Mouse (Mus musculus) cerebellum, postnatal 25 days (tissue): ENCODE data around the gene Itgb2.

Experiments used
- DNase-seq, 2 experiments: peaks; one replicate each; pipeline ENCODE4 v3.0.0; 2021; ENCODE audit warnings: mixed read lengths in 2 of 2

Itgb2 gene

DNA sequence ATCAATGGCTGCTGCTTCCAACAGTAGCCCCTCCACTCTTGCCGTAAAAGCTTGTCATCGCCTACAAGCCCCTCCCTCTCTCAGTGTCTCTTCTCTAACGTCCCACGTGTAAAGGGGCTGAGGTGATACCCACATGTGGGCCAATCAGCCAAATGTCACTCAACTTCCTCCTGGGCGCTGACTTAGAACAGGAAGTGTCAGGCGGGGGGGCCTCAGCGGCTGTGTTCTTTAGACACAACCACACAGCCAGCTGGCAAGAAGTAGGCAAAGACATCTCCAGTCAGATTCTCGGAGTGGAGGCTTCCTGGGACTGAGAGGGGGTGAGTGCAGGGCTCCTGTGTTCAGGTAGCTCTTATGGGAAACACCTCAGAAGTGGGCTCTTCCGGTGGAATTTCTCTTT, at the start of gene Itgb2:
Itgb2 (plus strand) TSS at position 113 of the 400 bp plus-strand sequence.
- DNase-seq, result no peak

DNA sequence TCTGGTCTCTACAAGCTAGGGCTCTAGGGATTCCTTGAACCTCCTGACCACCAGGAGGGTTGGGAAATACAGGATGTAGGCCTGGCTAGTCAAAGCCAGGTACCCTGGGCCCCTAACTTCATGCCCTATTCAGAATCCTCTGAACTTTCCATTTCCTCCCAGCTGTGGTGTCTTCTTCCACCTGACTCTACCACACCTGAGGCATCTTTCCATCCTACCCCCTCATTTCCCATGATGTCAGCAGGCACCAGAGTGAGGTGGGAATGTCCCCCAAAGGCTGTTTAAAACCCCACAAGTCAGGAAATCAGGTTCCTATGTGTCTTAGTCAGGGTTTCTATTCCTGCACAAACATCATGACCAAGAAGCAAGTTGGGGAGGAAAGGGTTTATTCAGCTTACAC, 48.2 kb upstream of the Itgb2 start:
- DNase-seq, result no peak

DNA sequence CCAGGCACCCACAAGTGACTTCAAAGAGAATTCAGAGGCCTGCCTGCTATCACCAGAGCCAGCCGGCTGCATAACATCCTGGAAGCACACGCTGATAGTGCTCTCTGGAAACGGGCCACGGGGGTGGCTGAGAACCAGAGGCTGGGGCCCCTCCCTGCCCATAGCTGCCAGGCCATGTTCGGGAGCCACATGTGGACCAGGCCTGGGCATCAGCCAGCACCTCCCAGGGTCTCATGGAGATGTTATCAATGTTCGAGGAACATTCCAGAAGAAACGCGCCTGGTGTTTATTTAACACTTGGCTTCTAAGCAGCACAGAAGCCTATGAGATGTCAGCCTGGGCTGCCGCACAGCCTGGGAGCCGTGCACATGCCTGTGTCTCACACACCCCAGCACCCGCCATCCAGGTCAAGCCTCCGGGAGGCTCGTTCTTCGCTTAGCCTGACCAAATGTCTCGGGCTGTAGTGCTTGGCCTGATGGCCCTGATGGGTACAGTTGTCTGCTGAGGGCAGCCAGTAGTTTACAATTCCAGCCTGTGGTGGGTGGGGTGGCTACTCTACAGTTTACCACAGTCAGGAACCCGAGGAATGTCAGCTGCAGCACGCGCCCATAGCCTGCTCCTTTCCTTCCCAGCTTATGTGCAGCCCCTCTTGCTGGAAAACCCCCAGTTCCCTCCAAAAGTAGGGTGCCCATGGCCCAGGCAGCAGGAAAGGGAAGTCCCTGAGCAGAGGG, 45.7 kb upstream of the Itgb2 start:
- peak in 1 of 2 experiments; percentile 35 for DNase-seq

DNA sequence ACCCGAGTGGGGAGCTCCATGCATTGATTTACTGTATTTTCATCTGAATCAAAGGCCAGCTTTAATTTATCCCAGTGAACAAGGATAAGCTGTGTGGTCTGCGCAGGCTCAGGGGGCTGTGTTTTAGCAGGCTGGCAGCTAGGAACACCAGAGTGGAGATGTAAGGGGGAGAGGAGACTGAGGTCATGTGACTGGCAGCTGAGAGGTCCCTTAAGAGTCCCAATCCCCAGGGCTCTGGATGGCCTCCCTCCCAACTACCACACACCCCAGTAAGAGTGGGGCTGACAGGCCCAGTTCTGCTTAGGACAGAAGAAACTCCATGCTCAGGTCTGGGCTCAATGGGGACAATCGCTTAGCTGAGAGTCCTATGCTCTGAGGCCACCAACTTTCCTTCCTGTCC, 44.3 kb upstream of the Itgb2 start:
- no peak for DNase-seq

DNA sequence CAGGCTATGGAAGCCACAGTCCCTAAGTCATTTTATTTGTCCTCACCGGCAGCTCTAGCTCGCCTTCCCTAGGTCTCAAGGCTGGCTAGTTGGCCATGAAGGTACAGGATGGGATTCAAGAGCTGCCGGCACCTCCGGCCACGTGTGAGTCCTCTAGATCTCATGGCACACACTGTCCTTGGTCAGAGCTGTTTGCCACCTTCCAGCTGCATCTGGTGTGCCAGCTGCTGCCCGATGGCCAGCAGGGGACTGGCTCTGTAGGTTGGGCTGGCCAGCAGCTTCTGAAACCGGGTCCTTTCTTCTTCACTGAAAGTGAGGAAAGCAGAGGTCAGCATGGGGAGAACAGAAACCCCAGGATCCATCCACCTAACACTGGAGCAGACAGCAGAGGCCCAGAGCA, 41.9 kb upstream of the Itgb2 start:
- no peak for DNase-seq

DNA sequence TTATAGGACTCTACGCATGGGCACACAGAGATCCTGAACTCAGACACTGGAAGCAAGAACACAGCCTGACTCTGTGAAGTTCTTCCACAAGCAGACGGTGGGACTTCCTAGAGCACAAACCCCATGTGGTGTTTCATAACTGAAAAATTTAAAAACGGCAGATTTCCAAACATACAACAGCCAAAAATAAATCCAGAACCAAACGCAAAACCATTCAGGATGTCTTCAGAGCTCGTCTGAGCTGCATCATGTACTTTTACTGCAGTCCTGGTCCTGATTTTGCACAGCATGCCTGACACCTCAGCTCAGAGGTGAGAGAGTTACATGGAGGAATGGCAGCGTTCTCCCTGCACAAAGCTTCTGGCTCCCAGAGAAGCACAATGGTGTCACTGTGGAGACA, 38.5 kb upstream of the Itgb2 start:
- no peak for DNase-seq

DNA sequence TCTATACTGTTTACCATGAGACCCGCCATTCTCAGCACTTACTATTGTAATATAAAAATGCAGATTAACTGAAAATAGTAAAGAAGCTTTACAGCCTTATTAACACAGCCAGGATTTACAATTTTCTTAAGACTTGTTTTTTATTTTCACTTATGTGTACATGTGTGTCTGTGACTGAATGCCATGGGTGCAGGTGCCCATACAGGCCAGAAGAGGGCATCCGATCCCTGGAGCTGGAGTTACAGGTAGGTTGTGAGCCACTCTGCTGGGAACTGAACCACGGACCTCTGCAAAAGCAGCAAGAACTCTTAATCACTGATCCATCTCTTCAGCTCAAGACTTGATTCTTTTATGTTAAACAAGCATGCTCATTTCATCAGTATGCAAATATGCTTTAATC, 37.2 kb upstream of the Itgb2 start:
- no peak for DNase-seq

DNA sequence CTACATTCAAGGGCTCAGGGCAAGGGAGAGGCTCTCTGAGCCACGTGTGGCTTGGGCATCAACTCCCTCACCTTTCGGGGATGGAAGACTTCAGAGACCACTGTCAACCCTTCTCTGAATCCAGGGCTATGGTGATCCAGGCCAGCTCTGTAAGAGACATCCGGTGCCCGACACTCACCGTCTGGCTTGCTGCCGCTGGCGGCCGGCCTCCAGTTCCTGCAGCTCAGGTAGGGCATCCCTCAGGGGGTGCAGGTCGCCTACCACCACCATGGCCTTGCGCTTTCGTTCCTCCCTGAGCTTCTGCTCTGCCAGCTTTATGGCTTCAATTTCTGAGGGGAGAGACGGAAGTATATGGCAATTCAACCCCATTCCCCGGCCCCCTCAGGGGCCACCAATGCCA, 32.9 kb upstream of the Itgb2 start:
- DNase-seq, result peak in 1 of 2 experiments; percentile 66

DNA sequence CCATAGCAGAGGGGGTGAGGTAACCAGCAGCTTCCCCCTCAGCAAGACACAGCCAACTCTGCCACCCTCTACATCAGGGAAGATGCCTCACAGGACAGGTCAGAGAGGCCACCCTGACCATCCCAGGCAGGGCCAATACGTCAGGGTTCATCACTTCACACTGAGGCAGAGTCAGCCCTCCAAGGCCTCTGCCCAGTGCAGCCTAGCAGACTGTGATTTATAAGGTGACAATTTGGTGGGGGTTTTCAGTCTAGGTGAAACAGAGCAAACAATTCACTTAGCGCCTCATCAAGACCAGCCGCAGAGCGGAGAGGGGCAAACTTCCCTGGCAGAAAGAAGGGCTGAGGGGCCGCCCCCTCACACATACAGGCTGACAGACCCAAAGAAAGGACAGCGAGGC, 31.8 kb upstream of the Itgb2 start:
- no peak for DNase-seq

DNA sequence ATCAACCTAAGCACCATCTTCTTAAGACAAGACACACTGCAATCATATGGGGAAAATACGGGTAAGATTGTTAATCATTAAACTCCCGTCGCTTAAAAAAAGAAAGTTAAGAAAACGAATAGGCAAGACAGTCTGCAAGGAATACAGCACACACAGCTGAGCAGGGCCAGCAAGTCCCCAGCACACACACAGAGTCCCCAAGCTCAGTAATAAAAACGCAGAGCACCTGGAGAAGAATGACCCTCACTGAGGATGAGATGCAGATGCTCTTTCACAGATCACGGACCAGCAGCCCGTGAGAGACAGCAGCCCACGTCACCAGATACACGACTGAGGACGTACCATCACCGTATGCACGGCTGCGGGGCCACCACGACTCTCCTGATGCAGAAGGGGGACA, 29.4 kb upstream of the Itgb2 start:
- DNase-seq, result no peak

DNA sequence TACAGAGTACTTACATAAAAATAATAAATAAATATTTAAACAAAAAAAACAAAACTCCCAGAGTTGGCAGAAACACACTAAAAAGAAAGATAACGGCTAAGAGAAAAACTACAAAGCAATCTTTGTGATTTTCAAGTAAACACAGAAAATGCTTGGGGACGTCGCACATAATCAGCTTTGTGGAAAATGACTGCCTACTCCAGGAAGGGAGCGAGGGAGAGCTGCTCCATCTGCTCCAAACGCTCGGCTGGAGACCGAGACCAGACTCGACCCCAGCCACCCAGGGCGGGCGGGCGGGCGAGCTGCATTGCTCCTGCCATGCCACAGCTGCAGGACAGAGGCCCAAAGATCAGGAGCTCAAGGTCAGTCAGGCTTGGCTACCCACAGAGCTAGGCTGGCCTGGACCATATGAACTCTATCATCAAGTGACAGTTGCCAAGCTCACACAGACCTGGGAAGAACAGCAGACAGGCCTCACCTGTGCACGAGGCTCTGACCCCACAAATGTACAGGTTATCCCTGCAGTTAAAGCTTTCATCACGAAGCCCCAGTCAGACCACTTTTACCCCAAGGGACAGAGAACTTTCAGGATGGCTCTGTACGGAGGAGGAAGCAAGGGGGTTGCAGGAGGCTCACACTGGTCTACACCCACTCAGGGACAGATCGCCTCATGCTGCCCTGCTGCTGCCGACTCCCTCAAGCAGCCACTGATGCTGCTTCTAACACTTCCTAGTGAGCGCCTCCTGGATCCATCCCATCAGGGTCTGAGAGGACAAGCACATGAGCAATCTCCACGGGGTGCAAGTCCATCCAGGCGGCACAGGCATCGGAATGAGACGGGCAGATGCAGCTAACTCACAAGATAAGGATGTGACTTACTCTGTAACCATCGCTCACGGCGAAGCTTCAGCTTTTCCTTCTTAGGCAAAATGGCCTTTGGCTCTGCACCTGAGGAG, 26.8 kb upstream of the Itgb2 start:
- DNase-seq, result peak; percentile 61 to 66

DNA sequence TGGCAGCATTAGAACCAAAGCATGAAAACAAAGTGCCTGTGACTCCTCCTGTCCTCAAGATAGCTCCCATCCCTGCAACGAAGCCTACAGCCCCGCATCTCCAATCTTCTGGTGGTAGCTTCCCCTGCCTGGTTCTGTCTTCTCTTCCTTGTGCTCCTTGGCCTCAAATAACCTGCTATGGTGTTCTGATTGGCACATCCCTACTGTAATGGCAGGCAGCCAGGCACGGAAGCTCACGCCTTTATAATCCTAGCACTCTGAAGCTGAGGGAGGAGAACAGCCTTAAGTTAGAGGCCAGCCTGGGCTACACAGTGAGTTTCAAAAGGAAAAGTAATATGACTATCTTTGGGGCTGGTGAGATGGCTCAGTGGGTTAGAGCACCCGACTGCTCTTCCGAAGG, 25.9 kb upstream of the Itgb2 start:
- peak; percentile 63 to 73 for DNase-seq

DNA sequence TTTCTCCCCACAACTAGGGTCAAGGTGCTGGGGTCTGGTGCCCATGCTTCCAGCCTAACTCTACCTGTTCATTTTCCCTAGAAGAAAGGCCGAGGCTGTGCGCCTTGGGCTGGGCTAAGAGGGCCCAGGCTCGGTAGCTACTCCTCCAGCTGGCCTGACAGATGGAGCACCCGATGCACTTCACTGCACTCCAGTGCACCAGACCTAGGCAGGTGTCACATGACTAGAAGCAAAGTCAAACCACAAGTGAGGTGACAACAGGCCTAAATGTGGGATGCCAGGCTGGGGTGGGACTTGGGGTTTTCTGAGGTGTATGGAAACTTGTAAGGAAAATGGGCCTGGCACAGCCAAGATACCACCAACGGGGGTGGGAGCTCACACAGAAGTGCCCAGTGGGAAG, 23.5 kb upstream of the Itgb2 start:
- DNase-seq, result peak; percentile 85 to 88

DNA sequence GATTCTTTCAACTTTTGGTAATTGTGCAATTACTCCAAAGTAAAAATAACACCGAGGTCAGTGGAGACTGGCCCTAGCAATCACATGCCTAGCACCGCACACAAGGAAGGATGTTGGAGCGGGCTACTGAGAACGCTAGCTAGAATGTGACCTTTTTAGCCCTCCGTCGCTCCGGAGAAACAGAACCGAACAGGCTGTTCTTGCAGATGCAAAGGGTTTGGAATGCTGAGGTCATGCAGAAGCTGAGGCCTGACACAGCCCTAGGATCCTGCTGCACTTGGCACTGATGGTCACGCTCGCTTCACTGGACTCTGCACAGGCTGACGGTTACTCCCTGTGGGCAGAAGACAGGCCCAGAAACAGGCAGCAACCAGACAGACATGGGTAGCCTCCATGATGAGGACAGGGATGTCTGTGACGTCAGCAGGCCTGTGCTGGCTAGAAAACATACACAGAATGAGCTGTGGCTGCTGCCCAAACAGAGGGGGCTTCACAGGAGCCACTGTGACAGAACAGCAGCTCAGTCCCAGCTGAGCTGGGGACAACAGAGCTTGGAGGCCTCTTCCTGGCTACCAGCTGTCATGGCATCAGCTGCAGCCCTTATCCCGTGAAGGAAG, 23.0 kb upstream of the Itgb2 start:
- DNase-seq, result peak; percentile 54 to 59

DNA sequence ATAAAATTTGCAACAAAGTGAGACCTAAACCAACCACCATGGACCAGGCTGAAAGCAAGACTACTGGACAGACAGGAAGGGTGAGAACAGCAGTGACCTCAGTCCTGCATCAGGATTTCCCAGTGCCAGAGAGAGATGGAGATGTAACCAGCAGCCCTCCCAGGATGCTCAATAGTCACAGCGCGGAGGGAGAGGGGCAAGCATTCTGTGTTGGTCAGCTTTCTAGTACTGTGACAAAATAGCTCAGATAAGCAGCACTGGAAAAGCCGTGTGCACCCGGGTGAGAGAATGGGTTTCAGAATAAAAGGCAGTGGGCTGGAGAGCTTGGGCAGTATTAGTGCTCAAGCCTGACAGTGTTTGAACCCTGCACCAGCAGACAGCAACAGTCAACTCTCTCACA, 22.3 kb upstream of the Itgb2 start:
- no peak for DNase-seq

DNA sequence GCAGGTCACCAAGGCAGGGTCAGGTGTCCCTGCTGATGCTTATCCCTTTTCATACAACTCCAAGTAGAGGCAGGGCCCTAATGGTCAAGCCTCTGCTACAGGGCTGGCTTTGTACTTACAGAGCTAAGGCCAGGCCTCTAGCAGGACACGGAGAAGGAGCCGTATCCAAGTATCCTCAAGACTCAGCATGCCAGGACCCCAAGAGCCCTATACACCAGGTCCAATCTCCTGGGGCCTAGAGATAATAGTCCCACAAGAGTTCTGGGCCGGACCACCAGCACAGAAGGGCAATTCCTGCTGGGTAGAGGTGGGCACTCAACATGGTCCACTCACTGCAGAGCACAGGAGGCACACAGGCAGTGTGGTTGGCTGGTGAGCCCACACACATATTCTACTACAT, 21.3 kb upstream of the Itgb2 start:
- DNase-seq, result no peak

DNA sequence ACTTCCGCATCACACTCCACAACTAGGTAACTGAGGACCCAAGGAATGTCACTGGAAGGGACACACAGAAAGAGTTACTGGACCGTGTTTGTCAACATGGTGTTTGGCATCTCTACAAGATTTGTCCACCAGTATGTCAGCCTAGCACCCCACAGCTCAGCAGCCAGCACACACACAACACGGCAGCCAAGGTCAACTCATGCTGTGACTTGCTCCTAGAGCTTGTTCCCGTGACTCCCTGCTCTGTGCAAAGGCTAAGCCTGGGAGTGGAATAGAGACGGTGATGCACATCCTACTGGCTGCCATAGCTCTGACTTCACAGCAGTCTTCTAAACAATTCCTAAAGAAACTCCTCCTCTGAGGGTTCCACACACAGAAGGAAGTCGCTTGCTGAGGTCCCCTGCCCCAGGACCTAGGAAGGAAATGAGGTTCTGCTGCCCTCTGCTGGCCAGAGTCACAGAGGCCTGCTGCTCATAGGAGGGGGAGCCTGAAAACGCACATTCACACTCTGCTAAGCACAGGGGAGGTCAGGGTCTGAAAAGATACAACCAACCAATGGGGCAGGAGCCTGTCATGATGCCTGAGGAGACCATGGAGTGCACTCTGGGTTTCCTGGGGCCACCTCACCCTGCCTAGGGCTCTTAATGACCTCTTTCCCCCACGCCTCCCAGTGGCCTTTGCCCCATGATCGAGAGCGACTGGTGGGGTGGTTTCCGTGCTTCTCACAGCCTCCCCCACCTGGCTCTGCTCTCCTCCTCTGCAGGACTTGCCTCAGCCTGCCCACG, 20.5 kb upstream of the Itgb2 start:
- DNase-seq, result peak; percentile 96 to 97

DNA sequence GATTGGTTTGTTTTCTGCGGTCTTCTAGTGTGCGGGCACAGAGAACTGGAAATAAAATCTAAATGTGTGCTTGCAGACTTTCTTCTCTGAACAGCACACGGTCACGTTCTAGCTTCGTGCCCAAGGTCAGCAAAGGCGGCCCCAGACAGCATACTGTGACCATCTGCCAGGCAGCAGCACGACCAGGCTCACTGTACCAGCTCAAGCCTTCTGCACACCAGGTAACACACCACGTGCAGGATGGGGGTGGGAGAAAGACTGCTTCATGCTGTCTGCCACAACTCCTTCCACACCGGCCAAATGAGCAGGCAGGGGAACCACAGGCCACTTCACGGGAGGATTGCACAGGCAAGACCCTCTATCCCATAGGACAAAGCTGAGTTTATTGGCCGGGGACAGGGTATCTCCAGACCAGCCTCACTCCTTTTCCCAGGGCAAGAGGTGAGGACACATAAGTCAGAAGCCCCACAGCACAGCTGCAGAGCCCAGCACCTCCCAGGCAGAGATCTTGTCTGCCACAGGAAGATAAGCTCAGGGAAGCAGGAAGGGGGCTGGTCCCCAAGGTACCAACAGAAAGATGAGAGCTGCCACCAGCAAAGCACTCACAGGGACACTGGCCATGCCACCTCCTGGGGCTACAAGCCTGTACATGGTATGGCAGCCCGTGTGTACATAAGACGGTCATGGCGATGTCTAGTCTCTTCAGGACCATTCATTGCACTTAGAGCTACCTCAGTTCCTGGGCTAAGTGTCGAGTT, 19.6 kb upstream of the Itgb2 start:
- DNase-seq, result peak; percentile 86 to 88

DNA sequence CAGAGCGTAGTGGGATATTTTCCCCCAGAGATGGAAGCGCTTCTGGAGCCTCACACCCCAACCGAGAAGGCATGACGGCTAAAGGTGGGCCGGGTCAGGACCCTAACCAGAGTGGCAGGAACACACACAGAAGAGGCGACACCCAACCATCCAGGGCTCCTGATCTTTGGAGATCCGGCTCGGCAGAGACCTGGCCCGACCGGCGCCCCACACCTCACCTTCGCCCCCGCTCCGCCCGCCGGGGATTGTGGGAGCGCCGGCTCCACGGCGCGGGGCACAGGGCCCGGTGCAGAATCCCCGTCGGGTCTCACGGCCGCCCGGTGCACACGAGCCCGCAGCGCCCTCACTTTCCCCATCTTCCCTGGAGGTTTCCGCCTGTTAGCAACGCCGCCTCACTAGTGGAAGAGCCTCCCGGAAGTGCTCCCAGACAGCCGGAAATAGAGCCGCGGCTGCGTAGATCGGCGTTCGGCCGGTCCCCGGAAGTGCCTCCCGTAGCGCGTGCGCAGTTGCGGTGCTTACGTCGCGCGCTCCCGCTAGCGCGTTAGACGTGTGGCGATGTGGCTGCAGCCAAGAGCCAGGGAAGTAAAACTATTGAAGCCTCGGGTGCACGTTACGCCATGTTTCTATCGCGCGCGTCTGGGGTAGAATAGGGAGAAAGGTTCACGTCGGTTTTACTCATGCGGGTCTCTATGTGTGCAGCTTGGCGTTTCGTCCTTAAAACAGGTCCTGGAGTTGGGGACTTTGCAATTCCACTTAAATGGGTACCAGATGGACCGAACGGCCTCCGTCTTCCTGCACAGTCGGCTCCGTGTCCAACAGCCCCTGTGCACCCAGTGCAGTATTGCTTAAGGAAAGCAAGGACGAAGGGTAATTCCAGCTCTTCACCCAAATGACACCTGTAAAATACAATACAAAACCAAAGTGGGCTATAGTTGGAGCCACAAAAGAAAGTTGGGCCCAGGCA, 14.4 kb upstream of the Itgb2 start, which contains the start of gene Fam207a:
Fam207a (minus strand) TSS at position 401 of the 964 bp plus-strand sequence.
- peak; percentile 95 to 97 for DNase-seq

DNA sequence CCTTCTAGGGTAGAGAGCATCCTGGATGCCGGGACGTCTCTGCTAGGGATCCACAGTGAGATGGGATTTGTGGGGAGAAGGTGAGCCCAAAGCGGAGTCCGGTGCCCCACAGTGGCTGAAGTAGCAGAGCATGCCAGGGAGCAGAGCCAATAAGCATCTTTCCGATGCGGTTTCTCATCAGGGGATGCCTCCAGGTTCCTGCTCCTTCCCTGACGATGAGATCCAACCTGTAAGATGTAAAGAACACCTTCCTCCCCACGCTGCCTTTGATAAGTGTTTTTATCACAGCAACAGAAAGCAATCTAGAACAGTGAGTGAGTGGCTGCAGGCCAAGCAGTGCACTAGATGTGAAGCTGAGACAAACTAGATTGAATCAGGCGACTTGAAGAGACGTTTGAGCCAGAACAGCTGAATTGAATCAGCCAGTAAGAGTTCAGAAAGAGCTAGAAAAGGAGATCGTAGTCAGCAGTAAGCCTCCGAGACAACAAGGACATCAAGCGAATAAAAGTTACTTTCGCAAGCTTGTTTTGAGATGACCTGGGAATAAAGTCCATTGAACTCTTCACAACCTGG, 13.6 kb upstream of the Itgb2 start:
- DNase-seq, result peak in 1 of 2 experiments; percentile 52
